Mouse (Mus musculus) lung, embryonic 16.5 days (tissue): ENCODE results near the gene Kcnc4. TPM values are rescaled to one million over a fixed set of nuclear protein-coding genes. Genes with fewer than 3 reads are reported as not detected.

Experiments used
- ATAC-seq: fragments of 200-750 bp; cut with Nextera tagmentation; 2 replicates; pipeline ENCODE4 v1.8.0; 2017; ENCODE audit warnings: low read depth, mild to moderate bottlenecking, moderate library complexity
- H3K27ac ChIP-seq: fragments of 300-500 bp; sonication (generic); 2 replicates; pipeline ENCODE4 v1.5.1; 2014; ENCODE audit warnings: mild to moderate bottlenecking, control low read depth, low read length
- H3K27me3 ChIP-seq: fragments of 300-500 bp; sonication (generic); 2 replicates; pipeline ENCODE4 v1.6.1; 2014; ENCODE audit warnings: low read depth, low read length, mixed read lengths; ENCODE audit not compliant: control insufficient read depth, insufficient read depth
- H3K36me3 ChIP-seq: fragments of 300-500 bp; sonication (generic); 2 replicates; pipeline ENCODE4 v1.6.1; 2014; ENCODE audit warnings: low read length; ENCODE audit not compliant: control insufficient read depth, insufficient read depth
- H3K4me1 ChIP-seq: fragments of 300-500 bp; sonication (generic); replicated peaks from 2 replicates; pipeline ENCODE4 v1.6.1; 2014; ENCODE audit warnings: low read length, mixed read lengths; ENCODE audit not compliant: control insufficient read depth, insufficient read depth
- H3K4me2 ChIP-seq: fragments of 300-500 bp; sonication (generic); 2 replicates; pipeline ENCODE4 v1.6.1; 2014; ENCODE audit warnings: low read depth, low read length, control low read depth
- H3K4me3 ChIP-seq: fragments of 300-500 bp; sonication (generic); 2 replicates; pipeline ENCODE4 v1.5.1; 2014; ENCODE audit warnings: mild to moderate bottlenecking, low read length, control low read depth
- H3K9ac ChIP-seq: fragments of 300-500 bp; sonication (generic); 2 replicates; pipeline ENCODE4 v1.6.1; 2014; ENCODE audit warnings: low read length, control low read depth
- H3K9me3 ChIP-seq: fragments of 300-500 bp; sonication (generic); 2 replicates; pipeline ENCODE4 v1.6.1; 2016; ENCODE audit warnings: low read length; ENCODE audit not compliant: control insufficient read depth
- WGBS: fragments of 180-500 bp; shearing (Covaris S2); extraction: QIAGEN DNeasy Blood & Tissue Kit; methylation state at CpG from one replicate; pipeline ENCODE4 v1.1.7; 2014; 5-methylcytosine and 5-hydroxymethylcytosine counted together
- polyA plus RNA-seq: library from polyadenylated mRNA; unstranded; fragments of >200 nt; fragmentation: Nextera tagmentation; extraction: Ambion mirVana; gene quantifications from 2 replicates; pipeline ENCODE4 v1.2.1, GENCODE M21; 2015

Kcnc4 gene
- 0.05 and 0.08 TPM in 2 replicates for polyA plus RNA-seq

DNA sequence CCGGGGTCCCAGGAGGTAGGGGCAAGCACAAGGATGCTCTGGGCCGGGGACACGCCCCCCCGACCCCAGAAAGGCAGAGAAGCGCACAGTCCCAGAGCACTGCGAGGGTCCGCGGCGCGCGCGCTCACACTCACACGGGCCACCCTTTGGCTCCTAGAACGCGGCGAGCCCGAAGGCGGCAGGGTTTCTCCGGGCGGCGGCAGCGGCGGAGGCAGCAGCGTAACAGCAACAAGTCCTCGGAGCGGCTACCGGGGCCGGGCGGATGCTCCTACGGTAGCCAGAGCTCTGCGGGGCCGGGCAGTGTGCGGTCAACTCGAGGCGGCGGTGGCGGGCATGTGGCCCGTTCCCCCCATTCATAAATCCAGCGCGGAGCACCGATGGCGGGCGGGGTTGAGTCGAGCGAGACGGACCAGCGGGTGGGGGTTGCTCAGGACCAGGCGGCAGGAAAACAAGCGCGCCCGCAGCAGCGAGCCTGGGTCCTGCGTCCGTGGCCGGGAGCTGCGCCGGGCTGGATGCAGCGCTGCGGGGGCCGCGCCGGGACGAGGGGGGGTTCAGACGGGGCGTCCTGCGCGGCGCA is at the start of gene Kcnc4:
Gene Kcnc4 (minus strand): TSS at position 357 of the 577 bp plus-strand sequence.
- no peak within 1 kb of the TSS for H3K27ac ChIP-seq
- peak; percentile 44; the same call in 1 of the 2 replicates for ATAC-seq
- H3K9ac ChIP-seq, result peak within 1 kb of the TSS; percentile 20; the same call in 1 of the 2 replicates
- H3K4me3 ChIP-seq, result peak within 1 kb of the TSS; percentile 52
- peak within 1 kb of the TSS; percentile 83 for H3K4me2 ChIP-seq
- WGBS, result under 1% methylated on average over 62 of the region's 68 CpGs
- H3K36me3 ChIP-seq, result no peaks in the 10 kb centered on the region
- no peaks in the 10 kb centered on the region for H3K9me3 ChIP-seq
- peaks cover 89% of the 10 kb centered on the region for H3K27me3 ChIP-seq
- peaks cover 23% of the 10 kb centered on the region for H3K4me1 ChIP-seq

DNA sequence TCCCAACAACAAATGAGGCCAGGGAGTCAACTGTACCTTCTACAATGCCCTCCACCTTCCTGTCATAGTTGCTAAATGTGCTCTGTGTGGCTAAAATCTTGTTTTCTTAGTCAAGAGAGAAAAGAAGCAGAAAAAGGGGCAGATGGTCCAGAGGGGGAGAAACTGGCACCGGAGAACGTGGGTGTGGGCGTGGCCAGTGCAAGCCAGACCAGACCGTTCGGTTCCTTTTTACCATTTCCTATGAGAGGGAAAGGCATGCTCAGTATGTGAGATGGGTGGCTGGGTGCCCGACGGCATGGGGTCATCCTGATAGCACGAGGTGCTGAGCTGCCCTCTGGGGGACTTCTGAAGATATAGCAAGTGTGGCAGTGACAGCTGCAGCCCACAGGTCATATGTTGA is 49.3 kb upstream of the Kcnc4 start:
- Histone ChIP-seq H3K36me3 (no peaks in the 10 kb centered on the region), H3K27ac (no peak overlapping the region), H3K9me3 (no peaks in the 10 kb centered on the region), H3K4me1 (peaks cover 7% of the 10 kb centered on the region; the same call in 1 of the 2 replicates), H3K4me2 (no peak overlapping the region), H3K4me3 (no peak overlapping the region), H3K9ac (no peak overlapping the region), H3K27me3 (no peaks in the 10 kb centered on the region)
- no peak for ATAC-seq
- 54% methylated on average over 8 of the region's 8 CpGs for WGBS

DNA sequence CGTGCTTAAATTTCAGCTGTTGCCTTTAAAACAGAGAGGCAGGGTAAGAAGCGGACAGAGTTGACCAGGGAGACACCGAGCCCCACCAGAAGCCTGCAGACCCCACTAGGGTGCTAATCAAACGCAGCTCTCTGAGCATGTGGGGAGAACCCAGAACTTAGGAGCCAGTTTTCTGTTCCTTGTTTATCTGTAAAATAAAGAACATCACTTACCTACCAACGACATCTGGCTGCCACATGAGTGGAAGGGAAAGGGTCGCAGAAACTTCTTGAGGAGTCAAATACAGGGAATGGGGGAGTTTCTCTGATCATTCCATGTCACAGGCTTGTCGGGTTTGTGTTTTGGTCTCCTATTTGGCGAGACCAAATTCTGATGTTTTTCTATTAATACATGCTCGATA is 48.6 kb upstream of the Kcnc4 start:
- WGBS, result 80% methylated on average over 9 of the region's 9 CpGs
- Histone ChIP-seq H3K27me3 (no peaks in the 10 kb centered on the region), H3K4me3 (no peak overlapping the region), H3K4me1 (peaks cover 7% of the 10 kb centered on the region; the same call in 1 of the 2 replicates), H3K4me2 (no peak overlapping the region), H3K9ac (no peak overlapping the region), H3K27ac (no peak overlapping the region), H3K36me3 (no peaks in the 10 kb centered on the region), H3K9me3 (no peaks in the 10 kb centered on the region)
- ATAC-seq, result no peak

DNA sequence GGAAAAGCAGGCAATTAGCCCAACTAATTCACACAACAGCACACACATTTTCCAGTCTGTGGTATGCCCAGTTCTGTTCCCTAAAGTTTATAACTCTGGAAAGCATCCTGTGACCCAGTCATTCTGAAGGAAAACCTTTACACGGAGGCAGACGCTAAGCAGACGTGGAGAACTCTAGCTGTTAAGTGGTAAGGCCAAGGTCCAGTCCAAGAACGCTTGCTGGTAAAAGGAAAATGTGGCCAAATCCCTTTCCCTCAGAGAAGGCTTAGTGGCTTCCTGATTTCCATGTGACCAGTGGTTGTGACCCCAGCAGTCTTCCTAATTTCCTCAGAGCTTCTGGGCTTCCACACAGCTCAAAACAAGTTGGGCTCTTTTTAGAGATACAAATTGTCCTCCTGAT is 47.2 kb upstream of the Kcnc4 start:
- Histone ChIP-seq H3K36me3 (no peaks in the 10 kb centered on the region), H3K9ac (no peak overlapping the region), H3K27ac (no peak overlapping the region), H3K9me3 (no peaks in the 10 kb centered on the region), H3K27me3 (no peaks in the 10 kb centered on the region), H3K4me2 (no peak overlapping the region), H3K4me1 (peaks cover 12% of the 10 kb centered on the region), H3K4me3 (no peak overlapping the region)
- WGBS, result 73% methylated on average over 4 of the region's 4 CpGs
- no peak for ATAC-seq

DNA sequence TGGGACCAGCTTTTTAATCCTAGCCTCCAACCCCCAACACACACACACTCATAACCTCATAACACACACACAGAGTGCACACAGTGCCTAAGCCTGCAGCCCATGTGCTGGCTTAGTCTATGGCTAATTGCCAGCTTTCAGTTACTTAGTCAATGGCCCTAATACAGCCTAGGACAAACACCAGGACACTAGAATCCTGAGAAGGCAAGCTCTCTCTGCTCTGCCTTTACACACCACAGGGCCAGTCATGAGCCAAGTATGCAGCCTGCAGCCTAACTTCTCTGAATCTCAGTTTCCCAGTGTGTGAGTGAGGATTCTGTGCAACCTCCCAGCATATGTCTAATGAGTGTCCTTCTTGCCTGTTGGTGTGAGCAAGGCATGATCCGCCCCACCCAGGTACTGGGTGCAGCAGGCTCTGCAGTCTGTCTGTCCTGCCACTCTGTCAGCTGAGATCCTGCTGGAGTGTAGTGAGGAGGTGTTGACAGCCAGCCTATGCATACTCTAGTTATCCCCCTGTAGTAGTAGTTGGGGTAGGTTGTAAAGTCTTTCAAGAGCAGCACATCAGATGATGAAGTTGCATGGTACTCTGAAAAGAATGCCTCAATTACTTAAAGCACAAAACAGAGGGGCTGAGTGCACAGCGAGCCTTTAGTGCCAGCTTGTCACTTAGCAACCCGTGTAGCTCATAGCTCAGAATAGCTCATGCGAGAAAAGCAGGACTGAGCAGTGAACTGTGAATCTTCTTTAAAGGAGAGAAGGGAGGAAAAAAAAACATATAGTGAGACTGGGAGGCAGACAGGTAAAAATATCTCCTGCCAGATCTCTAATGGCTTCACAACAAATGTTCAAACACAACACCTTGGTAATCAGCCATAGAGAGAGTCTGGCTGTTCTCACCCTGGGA is 46.4 kb upstream of the Kcnc4 start:
- Histone ChIP-seq H3K27me3 (no peaks in the 10 kb centered on the region), H3K36me3 (no peaks in the 10 kb centered on the region), H3K4me3 (no peak overlapping the region), H3K9me3 (no peaks in the 10 kb centered on the region), H3K9ac (no peak overlapping the region), H3K27ac (no peak overlapping the region), H3K4me2 (no peak overlapping the region), H3K4me1 (peaks cover 15% of the 10 kb centered on the region)
- WGBS, result 66% methylated on average over 4 of the region's 4 CpGs
- no peak for ATAC-seq

DNA sequence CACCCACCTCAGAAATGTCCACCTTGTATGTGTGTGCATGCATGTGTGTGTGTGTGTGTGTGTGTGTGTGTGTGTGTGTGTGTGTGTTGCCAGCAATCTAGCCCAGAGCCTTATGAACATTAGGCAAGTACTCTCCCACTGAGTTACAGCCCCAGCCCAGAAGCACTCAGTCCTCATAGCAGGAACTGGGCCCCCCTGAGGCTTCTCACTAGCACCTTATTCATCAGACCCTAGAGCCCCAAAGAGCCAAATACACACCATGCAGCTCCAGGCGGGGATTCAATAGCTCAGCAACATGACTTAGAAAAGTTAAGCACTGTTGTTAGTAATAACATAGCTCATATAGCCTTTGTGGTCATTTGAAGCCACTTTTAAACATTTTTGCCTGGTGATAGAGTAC is 45.2 kb upstream of the Kcnc4 start:
- 38% methylated on average over 1 of the region's 1 CpGs for WGBS
- no peak overlapping the region for H3K9ac ChIP-seq
- H3K36me3 ChIP-seq, result peaks cover 5% of the 10 kb centered on the region; the same call in 1 of the 2 replicates
- H3K9me3 ChIP-seq, result no peaks in the 10 kb centered on the region
- H3K4me1 ChIP-seq, result peaks cover 15% of the 10 kb centered on the region
- no peak overlapping the region for H3K27ac ChIP-seq
- H3K4me2 ChIP-seq, result no peak overlapping the region
- no peaks in the 10 kb centered on the region for H3K27me3 ChIP-seq
- peak; percentile 75 for ATAC-seq
- no peak overlapping the region for H3K4me3 ChIP-seq

DNA sequence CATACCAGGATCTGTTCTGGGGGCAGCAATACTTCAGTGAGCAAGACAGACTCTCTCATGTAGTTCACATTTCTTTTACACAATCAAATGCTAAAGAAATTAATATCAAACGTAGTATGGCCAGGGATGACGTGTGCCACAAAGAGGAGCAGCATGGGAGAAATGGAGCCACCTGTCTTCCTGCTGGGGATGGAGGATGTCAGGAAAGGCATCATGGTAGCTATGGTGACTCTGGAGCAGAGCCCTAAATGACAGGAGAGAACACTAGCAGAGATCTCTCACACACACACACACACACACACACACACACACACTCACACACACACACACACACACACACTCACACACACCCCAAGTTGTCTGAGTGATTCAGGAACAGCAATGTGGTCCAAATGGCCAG is 44.4 kb upstream of the Kcnc4 start:
- no peak overlapping the region for H3K27ac ChIP-seq
- ATAC-seq, result no peak
- 73% methylated on average over 2 of the region's 2 CpGs for WGBS
- H3K27me3 ChIP-seq, result no peaks in the 10 kb centered on the region
- no peak overlapping the region for H3K4me2 ChIP-seq
- H3K9me3 ChIP-seq, result no peaks in the 10 kb centered on the region
- H3K4me1 ChIP-seq, result peaks cover 15% of the 10 kb centered on the region
- peaks cover 5% of the 10 kb centered on the region; the same call in 1 of the 2 replicates for H3K36me3 ChIP-seq
- H3K4me3 ChIP-seq, result no peak overlapping the region
- no peak overlapping the region for H3K9ac ChIP-seq

DNA sequence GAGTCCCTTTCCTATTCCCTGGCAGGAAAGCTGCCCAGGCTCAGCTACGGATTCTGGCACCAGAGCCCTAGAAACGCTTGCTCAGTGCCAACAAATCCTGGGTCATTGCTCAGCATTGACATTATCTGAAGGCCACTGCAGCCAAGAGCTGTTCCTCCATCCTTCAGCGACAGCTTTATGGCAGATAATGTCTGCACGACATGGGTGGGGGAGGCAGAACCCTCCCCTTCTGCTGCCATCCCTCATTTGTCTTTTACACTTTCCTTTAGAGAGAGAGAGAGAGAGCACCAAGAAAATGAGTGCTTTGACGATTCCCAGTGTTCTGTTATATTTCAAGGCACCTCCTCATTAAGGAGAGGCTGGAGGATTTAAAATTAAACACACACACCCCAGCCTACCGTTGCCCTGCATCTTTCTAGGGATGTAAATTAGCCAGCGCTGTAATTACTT is 42.4 kb upstream of the Kcnc4 start:
- Histone ChIP-seq H3K9me3 (no peaks in the 10 kb centered on the region), H3K9ac (no peak overlapping the region), H3K4me1 (peaks cover 15% of the 10 kb centered on the region), H3K36me3 (peaks cover 5% of the 10 kb centered on the region; the same call in 1 of the 2 replicates), H3K27ac (no peak overlapping the region), H3K4me3 (no peak overlapping the region), H3K27me3 (no peaks in the 10 kb centered on the region), H3K4me2 (no peak overlapping the region)
- 41% methylated on average over 7 of the region's 7 CpGs for WGBS
- peak; percentile 62 for ATAC-seq

DNA sequence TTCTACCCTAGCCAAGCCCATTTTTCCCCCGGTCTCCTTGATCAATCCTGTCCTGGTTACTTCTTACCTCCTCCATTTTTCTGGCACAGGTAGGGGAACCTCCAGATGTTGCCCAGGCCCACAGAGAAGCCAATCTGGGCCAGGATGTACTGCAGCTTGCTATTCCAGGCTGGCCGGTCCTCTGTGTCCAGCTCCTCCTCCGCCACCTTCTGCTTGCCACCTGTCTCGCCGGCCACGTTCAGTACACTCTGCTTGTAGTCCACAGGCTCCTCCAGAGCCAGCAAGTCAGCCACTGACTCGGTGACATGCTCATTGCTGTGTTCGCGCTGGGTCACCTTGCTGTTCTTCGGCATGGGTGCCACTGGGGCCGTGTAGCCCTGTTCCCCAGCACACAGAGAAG is 40.9 kb upstream of the Kcnc4 start:
- H3K9ac ChIP-seq, result no peak overlapping the region
- no peaks in the 10 kb centered on the region for H3K27me3 ChIP-seq
- no peak overlapping the region for H3K27ac ChIP-seq
- peaks cover 10% of the 10 kb centered on the region; the same call in 1 of the 2 replicates for H3K4me1 ChIP-seq
- peaks cover 5% of the 10 kb centered on the region; the same call in 1 of the 2 replicates for H3K36me3 ChIP-seq
- no peak overlapping the region for H3K4me2 ChIP-seq
- no peaks in the 10 kb centered on the region for H3K9me3 ChIP-seq
- 91% methylated on average over 11 of the region's 11 CpGs for WGBS
- H3K4me3 ChIP-seq, result no peak overlapping the region
- no peak for ATAC-seq
